Mouse (Mus musculus): ENCODE measurements at regions not wholly inside any gene's neighbourhood (a gene's known extent, or its start where the extent isn't known, plus 50 kb on each side); places are given as distances from the start of the nearest gene placed in this dataset.

DNA sequence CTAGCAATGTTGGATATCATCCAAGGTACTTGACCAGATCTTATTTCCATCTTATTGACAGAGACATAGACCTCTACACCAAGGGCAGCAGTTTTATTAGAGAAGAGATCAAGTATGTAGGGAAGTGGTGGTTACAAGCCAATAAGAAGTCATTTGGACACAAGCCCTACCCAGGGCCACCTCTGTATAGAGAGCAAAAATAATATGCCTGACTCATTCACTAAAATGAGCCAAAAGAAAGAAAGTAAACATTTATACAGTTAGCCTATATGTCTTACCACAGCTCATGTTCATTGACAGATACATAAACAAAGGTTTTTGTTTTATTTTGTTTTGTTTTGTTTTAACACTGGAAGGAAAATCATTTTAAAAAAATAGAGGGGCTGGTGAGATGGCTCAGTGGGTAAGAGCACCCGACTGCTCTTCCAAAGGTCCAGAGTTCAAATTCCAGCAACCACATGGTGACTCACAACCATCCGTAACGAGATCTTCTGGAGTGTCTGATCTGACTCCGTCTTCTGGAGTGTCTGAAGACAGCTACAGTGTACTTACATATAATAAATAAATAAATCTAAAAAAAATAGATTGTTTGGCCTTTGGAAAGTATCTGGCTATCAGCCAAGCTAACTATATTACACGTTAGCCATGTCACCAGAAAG lies 76.9 kb downstream of the Rlim start:
- DNase-seq, result peak; percentile 21

DNA sequence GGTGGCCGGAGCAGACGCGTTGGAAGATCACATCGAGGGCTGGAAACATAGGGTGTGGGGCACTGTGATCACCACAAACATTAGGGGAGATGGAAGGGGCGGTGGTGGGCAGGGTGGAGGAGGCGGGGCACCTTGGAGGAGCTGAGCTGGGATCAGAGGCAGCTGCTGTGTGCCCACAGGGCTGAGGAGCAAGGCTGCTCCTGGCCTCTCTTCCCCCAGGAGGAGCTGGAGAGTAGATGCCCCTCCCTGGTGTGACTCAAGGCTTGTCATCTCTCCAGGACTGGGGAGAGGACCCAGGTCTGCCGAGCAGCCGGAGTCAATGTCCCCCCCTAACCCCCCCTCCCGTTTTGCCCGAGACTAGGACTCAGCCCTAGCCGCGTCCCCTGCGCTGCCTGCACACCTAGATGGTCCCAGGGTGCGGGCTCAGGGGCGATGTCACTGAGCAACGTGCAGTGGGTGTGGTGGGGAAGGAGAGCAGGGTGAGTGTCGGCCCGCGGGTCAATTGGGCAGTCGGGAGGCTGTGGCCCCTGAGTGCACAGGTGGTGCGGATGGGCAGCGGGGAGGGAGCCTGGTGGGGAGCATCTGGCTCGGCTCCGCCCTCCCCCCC lies 57.6 kb upstream of the Slc16a2 start:
- DNase-seq, result no peak

Measured in kidney, adult 9 months (tissue).